Mouse (Mus musculus): ENCODE results near the gene Tmem183a.

DNA sequence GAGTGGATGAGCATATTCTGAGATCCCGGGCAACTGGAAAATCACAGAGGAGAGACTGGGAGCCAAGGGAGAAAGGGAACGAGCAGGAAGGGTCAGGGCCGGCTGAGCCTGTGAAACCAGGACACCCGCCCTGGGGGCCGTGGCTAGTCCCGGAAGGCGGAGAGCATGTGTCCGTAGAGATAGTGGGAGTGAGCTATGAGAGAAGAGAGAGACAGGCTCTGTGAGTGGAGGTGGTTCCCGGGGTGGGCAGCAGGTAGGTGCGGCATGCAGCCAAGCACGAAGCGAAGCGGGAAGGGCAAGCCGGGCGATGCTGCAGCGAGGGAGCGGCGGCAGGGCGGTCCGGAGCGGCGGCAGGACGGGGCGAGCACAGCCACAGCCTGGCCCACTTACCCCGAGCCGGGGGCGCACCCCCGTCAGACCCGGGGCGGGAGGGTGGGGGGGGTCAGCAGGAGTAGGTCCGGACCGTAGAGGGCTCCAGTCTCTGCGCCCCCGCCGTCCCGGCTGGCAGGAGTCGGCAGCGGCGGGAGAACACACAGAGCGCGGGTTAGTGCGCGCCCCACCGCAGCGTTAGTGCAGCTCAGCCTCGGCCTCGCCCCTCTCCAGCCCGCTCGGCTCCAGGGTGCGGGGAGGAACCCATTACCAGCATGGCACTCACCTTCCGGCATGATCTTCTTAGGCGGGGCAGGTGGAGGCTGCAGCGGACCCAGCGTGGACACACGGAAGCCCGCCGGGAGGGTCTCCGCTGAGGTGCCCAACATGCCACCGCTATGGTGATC, 63.0 kb downstream of the Tmem183a start:
- TF ChIP-seq JUND (conservative IDR thresholded peaks at IDR 0.05; ENCODE audit: low read depth, low read length) = no peak
- no peak for TF ChIP-seq POLR2A (IDR thresholded peaks at IDR 0.05; ENCODE audit: low read depth, low read length)
- no peak for TF ChIP-seq CHD2 (IDR thresholded peaks at IDR 0.05; ENCODE audit: low read length)
- TF ChIP-seq ZC3H11A (IDR thresholded peaks at IDR 0.05; ENCODE audit: low read depth, low read length) = no peak
- TF ChIP-seq RCOR1 (conservative IDR thresholded peaks at IDR 0.05; ENCODE audit: low read depth, low read length) = no peak

Data from CH12.LX (cell line).